Mouse (Mus musculus) B cell, adult (primary cell): ENCODE measurements around the gene Slc13a3. TPM values are rescaled to one million over a fixed set of nuclear protein-coding genes. Genes with fewer than 3 reads are reported as not detected.

Experiments
- total RNA-seq: library from RNA; stranded (reverse); gene quantifications from 4 replicates; pipeline ENCODE4 v1.2.4, GENCODE M21; 2023; ENCODE audit not compliant: inconsistent age

Gene Slc13a3
- 0.15 to 0.36 TPM in 2 of 4 replicates, not detected in the others for total RNA-seq

GRCm38 (mm10) chr2:165473003-165473402 is at the start of gene Slc13a3:
TSS of gene Slc13a3 (minus strand) at chr2:165473230.

GRCm38 (mm10) chr2:165503259-165504203 is 30.5 kb upstream of the Slc13a3 start, which contains the start of gene Slc2a10:
TSS of gene Slc2a10 (plus strand) at chr2:165503787.

GRCm38 (mm10) chr2:165492648-165493553 is 19.9 kb upstream of the Slc13a3 start, which contains the start of gene Trp53rka:
TSS of gene Trp53rka (minus strand) at chr2:165493324.

GRCm38 (mm10) chr2:165387844-165388495 is 85.1 kb downstream of the Slc13a3 start, which contains the start of gene Zfp334:
TSS of gene Zfp334 (minus strand) at chr2:165388259.

DNA sequence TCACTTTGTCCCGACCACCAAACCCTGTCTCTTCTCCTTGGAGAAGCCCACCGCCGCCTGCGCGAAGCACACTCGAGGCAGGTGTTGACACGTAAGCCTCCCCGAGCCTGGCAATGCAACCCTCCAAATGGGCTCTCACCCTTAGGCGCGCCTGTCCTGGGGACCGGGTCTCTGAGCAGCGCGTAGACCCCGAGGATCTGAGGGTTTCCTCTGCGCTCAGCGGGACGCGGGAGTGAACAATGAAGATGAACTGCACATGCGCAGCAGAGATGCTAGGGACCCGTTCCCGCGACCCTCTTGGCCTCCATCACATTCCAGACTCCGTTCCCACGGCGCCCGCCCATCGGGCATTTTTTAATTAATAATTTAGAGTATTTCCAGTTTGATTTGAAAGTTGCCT is 104.5 kb downstream of the Slc13a3 start, which contains the start of gene Zfp663:
Gene Zfp663, minus strand, starts transcription at position 234 of the 400 bp plus-strand sequence.

Other genes starting within 250 kb of the Slc13a3 start
- gene Cdh22, start 238.4 kb downstream of the Slc13a3 start, total RNA-seq = not detected in 4 replicates
- 58.7 to 68.9 TPM (median 66.4 TPM) in 4 replicates for gene Slc35c2, start 185.4 kb downstream of the Slc13a3 start, total RNA-seq
- 31.9 to 36.5 TPM (median 34.3 TPM) in 4 replicates for gene Elmo2, start 146.8 kb downstream of the Slc13a3 start, total RNA-seq
- not detected in 4 replicates for gene Zfp663, start 104.5 kb downstream of the Slc13a3 start, total RNA-seq
- not detected in 4 replicates for gene Zfp334, start 85.0 kb downstream of the Slc13a3 start, total RNA-seq
- gene Ocstamp, start 72.8 kb downstream of the Slc13a3 start, total RNA-seq = not detected in 4 replicates
- gene Trp53rka, start 20.1 kb upstream of the Slc13a3 start, total RNA-seq = 13.5 to 17.8 TPM (median 13.8 TPM) in 4 replicates
- gene Slc2a10, start 30.6 kb upstream of the Slc13a3 start, total RNA-seq = not detected in 4 replicates
- 0.42 to 1.4 TPM (median 0.77 TPM) in 3 of 4 replicates, not detected in the other for gene Eya2, start 121.8 kb upstream of the Slc13a3 start, total RNA-seq